Mouse (Mus musculus): ENCODE measurements at regions not wholly inside any gene's neighbourhood (a gene's known extent, or its start where the extent isn't known, plus 50 kb on each side); places are given as distances from the start of the nearest gene placed in this dataset.
A peak's percentile ranks its signal among the peaks of the same experiment; 100 is the strongest.
"Not testable (repeated sequence)": the region's sequence is repeated elsewhere in the genome, so short reads cannot be mapped to it uniquely, and the experiment has no call there.

DNA sequence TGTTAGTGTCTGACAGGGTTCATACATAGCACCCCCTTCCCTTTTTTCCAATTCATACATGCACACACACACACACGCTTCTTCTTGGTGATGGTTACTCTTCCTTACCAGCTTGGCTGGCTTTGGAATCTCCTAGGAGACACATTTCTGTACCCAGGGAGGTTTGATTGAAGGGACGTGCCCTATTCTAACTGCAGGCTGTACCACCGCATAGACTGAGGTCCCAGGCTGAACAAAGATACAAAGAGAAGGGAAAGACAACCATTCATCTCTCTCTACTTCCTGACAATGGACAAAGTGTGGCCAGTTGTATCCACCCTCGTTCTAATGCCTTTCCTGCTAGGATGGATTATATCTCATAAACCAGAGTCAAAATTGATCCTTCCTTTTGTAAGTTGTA, 100.0 kb downstream of the Raet1d start:
- DNase-seq (ENCODE audit: low spot score): not testable (repeated sequence)

DNA sequence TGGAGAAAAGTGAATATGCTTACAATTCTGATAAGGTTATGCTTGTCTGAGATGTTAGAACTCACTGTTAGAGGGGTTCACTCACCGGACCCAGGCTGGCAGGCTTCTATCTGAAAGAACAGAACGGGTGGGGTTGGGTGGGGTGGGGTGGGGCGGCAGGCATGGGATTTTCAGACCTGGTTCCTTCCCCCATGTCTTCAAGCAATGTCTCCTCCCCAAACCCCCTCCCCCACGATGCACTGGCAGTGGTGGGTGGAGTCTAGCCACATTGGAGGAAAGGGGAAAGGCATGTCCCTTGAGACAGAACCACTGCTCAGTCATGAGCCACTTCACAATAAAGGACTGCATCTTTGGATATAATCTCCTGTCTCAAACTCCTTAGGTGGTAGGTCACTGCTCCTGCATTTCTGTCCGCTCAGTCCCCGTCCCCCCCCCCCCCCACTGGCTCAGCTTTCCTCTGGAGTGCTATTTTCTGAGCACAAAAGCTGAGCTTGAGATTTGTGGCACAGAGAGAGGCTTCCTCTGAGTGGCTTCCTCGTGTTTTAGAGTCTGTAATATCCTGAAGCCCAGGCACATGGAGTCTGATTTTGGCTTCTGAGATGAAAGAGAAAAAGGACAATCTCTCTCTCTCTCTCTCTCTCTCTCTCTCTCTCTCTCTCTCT, 100.6 kb downstream of the Raet1d start:
- DNase-seq (ENCODE audit: low spot score): not testable (repeated sequence)

DNA sequence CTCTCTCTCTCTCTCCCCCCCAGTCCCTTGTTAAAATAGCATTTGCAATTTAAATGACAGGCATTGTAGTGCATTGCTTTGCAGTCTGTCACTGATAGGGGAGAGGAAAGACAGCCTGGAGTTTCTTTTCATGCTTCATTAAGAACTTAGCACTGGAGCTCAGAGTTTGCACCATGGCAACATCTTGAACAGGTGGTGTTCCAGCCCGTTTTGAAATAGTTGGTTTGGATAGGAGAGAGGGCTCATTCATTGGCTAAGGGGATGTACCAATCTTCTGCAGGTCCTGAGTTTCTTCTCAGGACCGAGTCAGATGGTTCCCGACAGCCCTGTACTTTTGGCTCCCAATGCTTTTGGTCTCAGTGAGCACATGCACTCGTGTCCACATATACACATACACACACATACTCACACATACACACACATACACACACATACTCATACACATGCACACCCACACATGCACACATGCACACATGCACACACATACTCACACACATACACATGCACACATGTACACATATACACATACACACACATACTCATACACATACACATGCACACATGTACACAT, 101.2 kb downstream of the Raet1d start:
- not testable (repeated sequence) for DNase-seq (ENCODE audit: low spot score)

DNA sequence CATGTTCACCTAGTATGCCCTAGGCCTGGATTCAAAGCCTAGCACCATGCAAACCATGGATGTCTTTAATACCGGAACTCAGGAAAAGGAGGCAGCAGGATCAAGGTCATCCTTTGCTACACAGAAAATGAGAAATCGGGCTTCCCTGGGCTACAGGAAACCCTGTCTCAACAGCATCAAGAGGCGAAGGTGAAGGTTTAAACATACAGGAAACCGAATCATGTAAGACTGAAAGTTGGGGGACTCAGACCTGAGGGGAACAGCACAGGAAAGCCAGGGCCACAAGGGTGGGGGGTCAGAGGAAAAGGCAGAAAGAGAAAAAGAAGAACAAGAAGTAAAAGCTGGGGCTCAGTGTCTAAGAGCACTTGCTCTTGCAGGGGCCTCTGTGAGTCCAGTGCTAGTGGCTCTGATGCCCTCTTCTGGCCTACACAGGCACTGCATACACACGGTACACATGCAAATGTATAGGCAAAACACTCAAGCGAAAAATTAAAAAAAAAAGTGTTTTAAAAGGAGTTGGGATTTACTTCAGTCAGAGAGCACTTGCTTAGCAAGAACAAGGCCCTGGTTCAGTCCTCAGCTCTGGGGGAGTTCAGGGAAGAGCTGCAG, 111.5 kb downstream of the Raet1d start:
- not testable (repeated sequence) for DNase-seq (ENCODE audit: low spot score)

DNA sequence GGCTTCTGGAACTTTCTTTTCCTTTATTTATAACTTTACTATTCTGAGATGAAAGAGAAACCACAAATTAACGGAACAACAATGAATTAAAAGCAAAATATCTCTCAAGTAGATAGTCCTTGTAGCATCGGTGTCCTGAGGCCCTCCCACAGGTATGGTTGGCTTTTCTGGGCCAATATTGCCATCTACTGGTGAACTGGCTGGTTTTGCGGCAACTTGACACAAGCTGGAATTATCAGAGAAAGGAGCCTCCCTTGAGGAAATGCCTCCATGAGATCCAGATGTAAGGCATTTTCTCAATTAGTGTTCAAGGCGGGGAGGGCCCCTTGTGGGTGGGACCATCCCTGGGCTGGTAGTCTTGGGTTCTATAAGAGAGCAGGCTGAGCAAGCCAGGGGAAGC, 119.5 kb downstream of the Raet1d start:
- peak; percentile 6 for DNase-seq (ENCODE audit: low spot score)

DNA sequence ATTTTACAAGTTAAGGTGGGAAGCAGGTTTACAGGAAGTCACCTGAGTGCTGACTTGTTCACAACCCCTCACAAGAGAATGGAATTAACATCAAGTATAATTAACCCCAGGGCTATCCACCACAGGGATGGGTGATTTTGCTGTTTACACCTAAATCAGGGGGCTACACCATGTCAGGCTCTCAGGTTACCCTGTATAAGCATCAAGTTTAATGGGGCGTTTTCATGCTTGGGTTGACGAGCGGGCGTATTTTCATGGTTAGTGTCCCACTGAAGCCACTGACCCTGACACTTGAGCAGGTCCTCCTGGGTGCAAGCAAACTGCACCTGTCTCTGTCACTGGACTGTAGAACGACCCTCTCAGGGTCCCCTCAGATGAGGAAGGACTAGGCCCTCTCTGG, 126.7 kb downstream of the Raet1d start:
- not testable (repeated sequence) for DNase-seq (ENCODE audit: low spot score)

DNA sequence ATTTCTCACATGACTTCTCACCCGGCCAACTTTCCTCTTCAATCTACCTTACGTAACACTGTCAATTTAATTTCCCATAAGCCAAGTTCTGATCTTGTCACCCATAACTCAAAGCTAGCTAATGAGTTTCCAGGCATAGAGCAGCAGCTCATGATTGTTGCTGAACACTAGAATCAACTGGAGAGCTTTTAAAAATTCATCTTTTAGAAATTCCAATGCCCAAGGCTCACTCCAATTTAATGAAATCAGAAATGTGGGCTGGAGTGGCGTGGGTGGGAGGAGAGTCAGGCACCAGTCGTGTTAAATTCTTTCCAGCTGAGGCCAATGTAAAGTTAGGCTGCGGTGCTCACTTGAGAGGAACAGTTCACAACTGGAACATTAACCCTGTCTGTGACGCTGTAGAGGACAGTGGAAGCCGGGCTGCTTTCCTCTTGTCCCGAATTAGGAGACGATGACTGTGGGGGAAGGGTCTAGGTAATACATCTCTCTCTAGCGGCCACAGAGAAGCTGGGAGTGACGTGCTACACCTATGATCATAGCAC, 131.5 kb downstream of the Raet1d start:
- DNase-seq (ENCODE audit: low spot score): not testable (repeated sequence)

DNA sequence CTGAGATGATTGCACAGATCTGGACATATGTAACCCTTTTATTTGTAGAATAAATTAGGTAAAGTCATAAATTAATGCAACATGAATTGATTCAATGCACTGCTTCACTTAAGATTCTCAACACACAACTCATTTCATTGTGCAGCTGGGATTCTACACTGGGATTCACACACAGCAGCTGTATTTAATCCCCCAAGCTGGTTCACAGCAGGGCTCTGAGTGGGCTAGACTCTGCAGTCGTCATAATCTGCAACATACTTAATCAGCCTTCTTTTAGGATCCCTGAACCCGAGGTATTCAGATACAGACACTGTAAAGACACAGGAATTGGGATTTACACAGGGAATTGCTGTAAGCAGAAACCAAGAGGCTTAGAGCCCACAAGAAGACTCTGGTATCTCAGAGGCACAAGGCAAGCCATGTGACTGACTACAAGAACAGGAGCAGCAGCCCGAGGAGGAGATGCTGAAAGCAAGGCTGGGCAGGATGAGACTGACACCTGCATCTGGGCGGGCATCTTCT, 135.7 kb downstream of the Raet1d start:
- DNase-seq (ENCODE audit: low spot score): no peak

Measured in urinary bladder, postnatal 25 days (tissue).